Mouse (Mus musculus) left cerebral cortex, adult 8-10 months (tissue): ENCODE results near the gene Hdgfl2. TPM values are rescaled to one million over a fixed set of nuclear protein-coding genes. Genes with fewer than 3 reads are reported as not detected.

Source experiments
- total RNA-seq, 4 experiments: library from RNA; stranded (reverse); gene quantifications; 2 replicates each; pipeline ENCODE4 v1.2.4; 2022

Gene Hdgfl2
- total RNA-seq, 4 experiments from 2014 or later, result 95.3 to 115 (median 104) TPM

Other genes starting within 250 kb of the Hdgfl2 start
- 1 to 10 TPM; 5.0 to 7.3 (median 6.2) TPM for gene Zfp119a, start 200.7 kb upstream of the Hdgfl2 start, total RNA-seq
- 1 to 10 TPM; 6.4 to 6.9 (median 6.9) TPM for gene Zfp959, start 187.5 kb upstream of the Hdgfl2 start, total RNA-seq
- gene Zfp119b, start 130.1 kb upstream of the Hdgfl2 start, total RNA-seq, result 1 to 10 TPM; 3.5 to 5.2 (median 4.0) TPM
- 1 to 10 TPM; 1.1 to 2.5 (median 1.7) TPM for gene Ebi3, start 127.0 kb upstream of the Hdgfl2 start, total RNA-seq
- 10 to 100 TPM; 12.9 to 16.9 (median 15.0) TPM for gene Yju2, start 120.5 kb upstream of the Hdgfl2 start, total RNA-seq
- 10 to 100 TPM; 34.8 to 38.9 (median 37.7) TPM for gene Shd, start 109.2 kb upstream of the Hdgfl2 start, total RNA-seq
- 10 to 100 TPM; 73.6 to 91.7 (median 81.2) TPM for gene Fsd1, start 93.1 kb upstream of the Hdgfl2 start, total RNA-seq
- gene Stap2, start 74.0 kb upstream of the Hdgfl2 start, total RNA-seq, result 1 to 10 TPM; 1.7 to 2.4 (median 2.1) TPM
- 100 to 1,000 TPM; 107 to 123 (median 117) TPM for gene Mpnd, start 73.9 kb upstream of the Hdgfl2 start, total RNA-seq
- 10 to 100 TPM; 31.2 to 36.7 (median 34.0) TPM for gene Sh3gl1, start 43.0 kb upstream of the Hdgfl2 start, total RNA-seq
- gene Chaf1a, start 39.2 kb upstream of the Hdgfl2 start, total RNA-seq, result 1 to 10 TPM; 2.6 to 3.5 (median 3.1) TPM
- 10 to 100 TPM; 86.2 to 97.2 (median 91.5) TPM for gene Ubxn6, start 4.6 kb upstream of the Hdgfl2 start, total RNA-seq
- gene Plin4, start 30.2 kb downstream of the Hdgfl2 start, total RNA-seq, result 10 to 100 TPM in 1 of 4 experiments, 1 to 10 TPM in 3; 4.7 to 14.9 (median 7.5) TPM
- under 1 TPM; 0.81 to 0.96 (median 0.93) TPM for gene Plin5, start 38.0 kb downstream of the Hdgfl2 start, total RNA-seq
- 1 to 10 TPM; 1.5 to 3.4 (median 2.0) TPM for gene Lrg1, start 42.4 kb downstream of the Hdgfl2 start, total RNA-seq
- 100 to 1,000 TPM; 116 to 130 (median 121) TPM for gene Sema6b, start 60.7 kb downstream of the Hdgfl2 start, total RNA-seq
- 1 to 10 TPM; 6.1 to 8.9 (median 7.1) TPM for gene Tnfaip8l1, start 82.8 kb downstream of the Hdgfl2 start, total RNA-seq
- gene Mydgf, start 104.3 kb downstream of the Hdgfl2 start, total RNA-seq, result 10 to 100 TPM; 36.8 to 38.3 (median 37.5) TPM
- 10 to 100 TPM; 56.1 to 61.3 (median 59.8) TPM for gene Dpp9, start 139.3 kb downstream of the Hdgfl2 start, total RNA-seq
- 10 to 100 TPM; 33.1 to 34.5 (median 33.8) TPM for gene Fem1a, start 177.2 kb downstream of the Hdgfl2 start, total RNA-seq
- gene Ticam1, start 197.2 kb downstream of the Hdgfl2 start, total RNA-seq, result 1 to 10 TPM; 5.7 to 8.4 (median 6.5) TPM
- gene Plin3, start 213.2 kb downstream of the Hdgfl2 start, total RNA-seq, result 10 to 100 TPM; 14.6 to 18.2 (median 15.4) TPM
- not detected for gene Arrdc5, start 220.7 kb downstream of the Hdgfl2 start, total RNA-seq
- gene Uhrf1, start 223.7 kb downstream of the Hdgfl2 start, total RNA-seq, result 1 to 10 TPM in 2 of 4 experiments, under 1 TPM in 2; 0.80 to 1.8 (median 1.3) TPM
- gene Kdm4b, start 246.4 kb downstream of the Hdgfl2 start, total RNA-seq, result 10 to 100 TPM; 66.4 to 71.0 (median 67.0) TPM